Mouse (Mus musculus): ENCODE measurements around the gene Tpm4. TPM values are rescaled to one million over a fixed set of nuclear protein-coding genes. Genes with fewer than 3 reads are reported as not detected.

Gene Tpm4
- polyA plus RNA-seq, 1 experiment from 2014 or later, result 351 TPM

DNA sequence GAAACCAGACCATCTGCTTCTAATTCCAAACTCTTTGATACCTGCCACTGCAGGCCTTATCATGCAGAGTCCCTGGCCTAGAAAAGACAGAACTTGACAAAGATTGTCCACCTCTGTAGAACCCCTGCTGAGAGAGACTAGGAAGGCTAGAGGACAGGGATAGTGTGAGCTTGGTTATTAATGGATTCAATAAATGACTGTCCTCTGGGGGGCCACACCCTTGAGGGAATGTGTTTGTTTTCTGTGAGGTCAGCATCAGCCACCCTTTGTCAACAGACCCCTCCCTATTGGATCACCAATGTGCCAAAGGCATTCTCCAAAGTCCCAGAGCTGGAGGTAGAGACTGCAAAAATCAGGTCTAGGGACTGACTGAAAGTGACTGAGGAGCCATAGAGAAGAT, 57.3 kb downstream of the Tpm4 start:
- no peaks in the 10 kb centered on the region for H3K4me1 ChIP-seq (ENCODE audit: control insufficient read depth, insufficient read depth, low read length)
- no peak overlapping the region for H3K4me3 ChIP-seq (ENCODE audit: low read length)
- no peaks in the 10 kb centered on the region for H3K9me3 ChIP-seq (replicated peaks; ENCODE audit: control insufficient read depth, low read length)
- H3K36me3 ChIP-seq (ENCODE audit: control insufficient read depth, insufficient read depth), result no peaks in the 10 kb centered on the region
- no peak overlapping the region for H3K27ac ChIP-seq (ENCODE audit: low read length)
- no peaks in the 10 kb centered on the region for H3K27me3 ChIP-seq (ENCODE audit: control insufficient read depth, insufficient read depth, low read length)
- H3K4me2 ChIP-seq (ENCODE audit: low read depth, low read length), result no peak overlapping the region
- H3K9ac ChIP-seq (ENCODE audit: low read length), result no peak overlapping the region
- ATAC-seq (replicated peaks; ENCODE audit: extremely low read depth, insufficient read depth, low FRiP score), result no peak

DNA sequence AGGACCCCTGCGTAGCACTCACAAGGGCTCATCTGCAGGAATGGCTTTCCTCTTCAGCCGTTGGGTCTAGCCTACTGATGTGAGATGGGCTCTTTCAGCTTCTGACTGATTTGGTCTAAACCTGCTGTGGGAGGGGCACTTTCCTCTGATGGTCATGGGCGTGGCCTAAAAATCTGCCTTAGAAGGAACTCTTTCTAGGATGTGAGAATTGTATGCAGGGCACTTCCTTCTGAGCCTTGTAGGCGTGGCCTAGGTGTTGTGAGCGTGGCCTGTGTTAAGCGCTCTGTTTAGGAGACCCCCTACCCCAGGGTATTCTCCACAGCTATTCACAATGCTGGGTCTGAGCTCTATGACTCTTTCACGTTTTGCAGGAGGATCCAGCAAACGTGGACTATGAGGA, 63.2 kb downstream of the Tpm4 start:
- Histone ChIP-seq H3K9ac (ENCODE audit: low read length) (no peak overlapping the region), H3K4me1 (ENCODE audit: control insufficient read depth, insufficient read depth, low read length) (no peaks in the 10 kb centered on the region), H3K27ac (ENCODE audit: low read length) (no peak overlapping the region), H3K4me2 (ENCODE audit: low read depth, low read length) (no peak overlapping the region), H3K27me3 (ENCODE audit: control insufficient read depth, insufficient read depth, low read length) (no peaks in the 10 kb centered on the region), H3K4me3 (ENCODE audit: low read length) (no peak overlapping the region), H3K36me3 (ENCODE audit: control insufficient read depth, insufficient read depth) (no peaks in the 10 kb centered on the region), H3K9me3 (replicated peaks; ENCODE audit: control insufficient read depth, low read length) (peaks cover 16% of the 10 kb centered on the region)
- WGBS, result 57% methylated on average over 8 of the region's 8 CpGs
- ATAC-seq (replicated peaks; ENCODE audit: extremely low read depth, insufficient read depth, low FRiP score), result no peak

Other genes starting within 250 kb of the Tpm4 start
- 2.8 and 2.9 TPM in 2 replicates for gene Zfp882, start 226.4 kb upstream of the Tpm4 start, polyA plus RNA-seq (2015; fragmentation: Nextera tagmentation; extraction: Ambion mirVana)
- 26.4 and 26.9 TPM in 2 replicates for gene Zfp617, start 226.3 kb upstream of the Tpm4 start, polyA plus RNA-seq (2015; fragmentation: Nextera tagmentation; extraction: Ambion mirVana)
- 10.6 and 12.5 TPM in 2 replicates for gene Zfp961, start 183.9 kb upstream of the Tpm4 start, polyA plus RNA-seq (2015; fragmentation: Nextera tagmentation; extraction: Ambion mirVana)
- gene Cyp4f18, start 125.3 kb upstream of the Tpm4 start, polyA plus RNA-seq (2015; fragmentation: Nextera tagmentation; extraction: Ambion mirVana), result 0.74 and 1.8 TPM in 2 replicates
- not detected in 2 replicates for gene Olfr372, start 93.8 kb upstream of the Tpm4 start, polyA plus RNA-seq (2015; fragmentation: Nextera tagmentation; extraction: Ambion mirVana)
- gene Olfr373, start 51.8 kb upstream of the Tpm4 start, polyA plus RNA-seq (2015; fragmentation: Nextera tagmentation; extraction: Ambion mirVana), result not detected in 2 replicates
- 0.04 TPM in 1 of 2 replicates, not detected in the other for gene Olfr374, start 27.9 kb upstream of the Tpm4 start, polyA plus RNA-seq (2015; fragmentation: Nextera tagmentation; extraction: Ambion mirVana)
- gene Rab8a, start 26.2 kb downstream of the Tpm4 start, polyA plus RNA-seq (2015; fragmentation: Nextera tagmentation; extraction: Ambion mirVana), result 77.4 and 101 TPM in 2 replicates
- gene Hsh2d, start 54.7 kb downstream of the Tpm4 start, polyA plus RNA-seq (2015; fragmentation: Nextera tagmentation; extraction: Ambion mirVana), result 0.55 and 1.1 TPM in 2 replicates
- not detected in 2 replicates for gene Cib3, start 77.9 kb downstream of the Tpm4 start, polyA plus RNA-seq (2015; fragmentation: Nextera tagmentation; extraction: Ambion mirVana)
- not detected in 2 replicates for gene Gm11034, start 78.7 kb downstream of the Tpm4 start, polyA plus RNA-seq (2015; fragmentation: Nextera tagmentation; extraction: Ambion mirVana)
- 44.1 and 46.6 TPM in 2 replicates for gene Fam32a, start 84.8 kb downstream of the Tpm4 start, polyA plus RNA-seq (2015; fragmentation: Nextera tagmentation; extraction: Ambion mirVana)
- gene Ap1m1, start 105.0 kb downstream of the Tpm4 start, polyA plus RNA-seq (2015; fragmentation: Nextera tagmentation; extraction: Ambion mirVana), result 120 and 121 TPM in 2 replicates
- 15.0 and 30.4 TPM in 2 replicates for gene Gm10282, start 170.3 kb downstream of the Tpm4 start, polyA plus RNA-seq (2015; fragmentation: Nextera tagmentation; extraction: Ambion mirVana)
- gene Klf2, start 184.1 kb downstream of the Tpm4 start, polyA plus RNA-seq (2015; fragmentation: Nextera tagmentation; extraction: Ambion mirVana), result 14.8 and 15.3 TPM in 2 replicates

Measured in heart, embryonic 16.5 days (tissue).